Mouse (Mus musculus) megakaryocyte, embryonic 14.5 days (primary cell): ENCODE results near the gene Ifi211.

Source experiments
- FLI1 ChIP-seq: IDR thresholded peaks from 2 replicates; pipeline ENCODE4 v1.6.1; 2012; ENCODE audit warnings: low read length, inconsistent platforms, mixed read lengths
- GATA1 ChIP-seq: IDR thresholded peaks from 3 replicates; pipeline ENCODE4 v1.6.1; 2012; ENCODE audit warnings: mixed read lengths, low read length, inconsistent platforms, borderline replicate concordance

- TF ChIP-seq GATA1 (no peak), FLI1 (no peak)
Observed at GRCm38 (mm10) chr1:173866504-173866903, 46.3 kb downstream of the Ifi211 start.
